Mouse (Mus musculus) testis, postnatal 14 days (tissue): ENCODE measurements around the gene Edar.
"Not testable (repeated sequence)": the region's sequence is repeated elsewhere in the genome, so short reads cannot be mapped to it uniquely, and the experiment has no call there.

Source experiments
- DNase-seq: peaks from one replicate; pipeline ENCODE4 v3.0.0; 2021; ENCODE audit warnings: low spot score

Gene Edar

GRCm38 (mm10) chr10:58675533-58675932, at the start of gene Edar:
Edar (minus strand) TSS chr10:58675654.
- DNase-seq: peak; percentile 82

GRCm38 (mm10) chr10:58718110-58718509, 42.7 kb upstream of the Edar start, which contains the start of gene Gm17542:
Gm17542 (minus strand) TSS chr10:58718210.
- DNase-seq: not testable (repeated sequence)

GRCm38 (mm10) chr10:58714789-58715148, 39.3 kb upstream of the Edar start:
- no peak for DNase-seq

GRCm38 (mm10) chr10:58713855-58714788, 38.7 kb upstream of the Edar start:
- no peak for DNase-seq

- DNase-seq: no peak
These were observed 37.8 kb upstream of the Edar start for GRCm38 (mm10) chr10:58713225-58713624.

- DNase-seq: no peak
These were observed 33.6 kb upstream of the Edar start for GRCm38 (mm10) chr10:58709021-58709420.

- DNase-seq: no peak
These were observed 25.1 kb upstream of the Edar start for GRCm38 (mm10) chr10:58700578-58700977.

GRCm38 (mm10) chr10:58700160-58700559, 24.7 kb upstream of the Edar start:
- DNase-seq: no peak

GRCm38 (mm10) chr10:58698955-58699354, 23.5 kb upstream of the Edar start:
- no peak for DNase-seq

- DNase-seq: no peak
These were observed 15.6 kb upstream of the Edar start for GRCm38 (mm10) chr10:58691051-58691450.

- DNase-seq: no peak
These were observed 3.8 kb upstream of the Edar start for GRCm38 (mm10) chr10:58679298-58679697.

GRCm38 (mm10) chr10:58673278-58674061, 2.0 kb downstream of the Edar start:
- peak; percentile 28 for DNase-seq

GRCm38 (mm10) chr10:58672557-58673277, 2.7 kb downstream of the Edar start:
- no peak for DNase-seq

- DNase-seq: no peak
These were observed 11.6 kb downstream of the Edar start for GRCm38 (mm10) chr10:58663868-58664267.

GRCm38 (mm10) chr10:58663417-58663816, 12.0 kb downstream of the Edar start:
- DNase-seq: no peak

GRCm38 (mm10) chr10:58659268-58659986, 16.0 kb downstream of the Edar start:
- DNase-seq: peak; percentile 21

- no peak for DNase-seq
These were observed 17.7 kb downstream of the Edar start for GRCm38 (mm10) chr10:58657731-58658130.

GRCm38 (mm10) chr10:58653679-58654078, 21.8 kb downstream of the Edar start:
- DNase-seq: no peak

- peak; percentile 40 for DNase-seq
These were observed 22.7 kb downstream of the Edar start for GRCm38 (mm10) chr10:58652418-58653394.

GRCm38 (mm10) chr10:58652045-58652417, 23.4 kb downstream of the Edar start:
- DNase-seq: no peak
